29 mouse cellular contexts compared by ENCODE assay signal in genomic region chr9:22486211-22486610, GRCm38 (mm10). TPM values are rescaled to one million over a fixed set of nuclear protein-coding genes. Genes with fewer than 3 reads are reported as not detected.
"Had no signal": no experiment of that assay in that cellular context is flagged by ENCODE, and none has a peak within 500 bp of the region (broad histone marks: within the 10 kb centered on the region; RNA-seq: fewer than 3 reads in every experiment).

No protein-coding gene starts in this region.

- ATAC-seq: liver, embryonic 12.5 days had no signal

- H3K36me3 ChIP-seq: limb, embryonic 10.5 days; limb, embryonic 13.5 days; liver, embryonic 12.5 days; liver, embryonic 15.5 days; lung, embryonic 15.5 days; neural tube, embryonic 12.5 days; neural tube, embryonic 15.5 days; stomach, embryonic 15.5 days had no signal

- H3K4me3 ChIP-seq: limb, embryonic 10.5 days; limb, embryonic 13.5 days; liver, embryonic 12.5 days; liver, embryonic 15.5 days; lung, embryonic 15.5 days; neural tube, embryonic 12.5 days; neural tube, embryonic 15.5 days; stomach, embryonic 15.5 days had no signal

- H3K4me2 ChIP-seq: limb, embryonic 13.5 days; liver, embryonic 12.5 days; liver, embryonic 15.5 days; lung, embryonic 15.5 days; midbrain, embryonic 11.5 days; neural tube, embryonic 12.5 days; neural tube, embryonic 15.5 days; stomach, embryonic 15.5 days had no signal

- DNase-seq: kidney, adult 8-10 months; kidney, postnatal 14 days; kidney, postnatal 4 days; liver; lung, adult 18-20 months; lung, postnatal 4 days; midbrain, embryonic 14.5 days; right cerebral cortex, postnatal 25 days; spleen, adult 18-20 months; thymus, adult 2 months; thymus, postnatal 14 days; thymus, postnatal 4 days had no signal

- H3K4me1 ChIP-seq: liver, embryonic 15.5 days; lung, embryonic 15.5 days; neural tube, embryonic 12.5 days; neural tube, embryonic 15.5 days; stomach, embryonic 15.5 days had no signal

- H3K27me3 ChIP-seq: limb, embryonic 13.5 days; liver, embryonic 12.5 days; liver, embryonic 15.5 days; lung, embryonic 15.5 days; neural tube, embryonic 12.5 days; neural tube, embryonic 15.5 days; stomach, embryonic 15.5 days had no signal

- H3K27ac ChIP-seq: limb, embryonic 10.5 days; limb, embryonic 13.5 days; liver, embryonic 12.5 days; liver, embryonic 15.5 days; lung, embryonic 15.5 days; neural tube, embryonic 12.5 days; neural tube, embryonic 15.5 days; stomach, embryonic 15.5 days had no signal

- H3K9me3 ChIP-seq: limb, embryonic 10.5 days; limb, embryonic 13.5 days; liver, embryonic 12.5 days; liver, embryonic 15.5 days; lung, embryonic 15.5 days; neural tube, embryonic 12.5 days; neural tube, embryonic 15.5 days; stomach, embryonic 15.5 days had no signal

- H3K9ac ChIP-seq: limb, embryonic 13.5 days; liver, embryonic 12.5 days; liver, embryonic 15.5 days; lung, embryonic 15.5 days; neural tube, embryonic 12.5 days; neural tube, embryonic 15.5 days; stomach, embryonic 15.5 days had no signal

RNA-seq across cellular contexts. Expression of gene Gm17545, which starts 32.1 kb away (rescaled TPM):
- total RNA-seq: layer of hippocampus, adult 18-20 months; layer of hippocampus, postnatal 25 days; left cerebral cortex, adult 18-20 months; left cerebral cortex, postnatal 25 days; megakaryocyte progenitor cell, adult 5-6 weeks; megakaryocyte-erythroid progenitor cell, adult 5-6 weeks; midbrain, postnatal 0 days had no signal
- polyA plus RNA-seq: kidney, embryonic 16.5 days; limb, embryonic 10.5 days; limb, embryonic 13.5 days; liver, embryonic 12.5 days; liver, embryonic 15.5 days; lung, embryonic 15.5 days; midbrain, embryonic 11.5 days; midbrain, embryonic 14.5 days; midbrain, postnatal 0 days; neural tube, embryonic 12.5 days; neural tube, embryonic 15.5 days; stomach, embryonic 15.5 days; thymus, adult 2 months had no signal
